Mouse (Mus musculus): ENCODE results near the gene Sorcs2. TPM values are rescaled to one million over a fixed set of nuclear protein-coding genes. Genes with fewer than 3 reads are reported as not detected.

The Sorcs2 gene
- polyA plus RNA-seq, 1 experiment from 2014 or later: 11.1 TPM

GRCm38 (mm10) chr5:36367181-36367610 is 30.7 kb downstream of the Sorcs2 start:
- 69% methylated on average over 3 of the region's 3 CpGs for WGBS
- no peak overlapping the region for H3K27ac ChIP-seq (ENCODE audit: low read length)
- H3K27me3 ChIP-seq (ENCODE audit: insufficient read depth, low read length): no peaks in the 10 kb centered on the region
- H3K4me1 ChIP-seq (ENCODE audit: insufficient read depth, low read length): peaks cover 49% of the 10 kb centered on the region
- H3K9me3 ChIP-seq (ENCODE audit: low read length): no peaks in the 10 kb centered on the region
- no peak overlapping the region for H3K4me2 ChIP-seq (replicated peaks; ENCODE audit: low read depth, low read length)
- no peak overlapping the region for H3K4me3 ChIP-seq (ENCODE audit: low read length)
- H3K9ac ChIP-seq (replicated peaks; ENCODE audit: low read length): no peak overlapping the region
- ATAC-seq (ENCODE audit: low FRiP score, low TSS enrichment): no peak
- no peaks in the 10 kb centered on the region for H3K36me3 ChIP-seq (ENCODE audit: insufficient read depth, low read length)

GRCm38 (mm10) chr5:36361749-36362148 is 36.2 kb downstream of the Sorcs2 start:
- no peak overlapping the region for H3K27ac ChIP-seq (ENCODE audit: low read length)
- H3K4me2 ChIP-seq (replicated peaks; ENCODE audit: low read depth, low read length): no peak overlapping the region
- H3K9ac ChIP-seq (replicated peaks; ENCODE audit: low read length): no peak overlapping the region
- H3K4me3 ChIP-seq (ENCODE audit: low read length): no peak overlapping the region
- ATAC-seq (ENCODE audit: low FRiP score, low TSS enrichment): no peak
- 64% methylated on average over 7 of the region's 7 CpGs for WGBS
- H3K4me1 ChIP-seq (ENCODE audit: insufficient read depth, low read length): peaks cover 40% of the 10 kb centered on the region
- H3K9me3 ChIP-seq (ENCODE audit: low read length): no peaks in the 10 kb centered on the region
- H3K36me3 ChIP-seq (ENCODE audit: insufficient read depth, low read length): no peaks in the 10 kb centered on the region
- H3K27me3 ChIP-seq (ENCODE audit: insufficient read depth, low read length): no peaks in the 10 kb centered on the region

- WGBS: 66% methylated on average over 7 of the region's 7 CpGs
- H3K27me3 ChIP-seq (ENCODE audit: insufficient read depth, low read length): no peaks in the 10 kb centered on the region
- H3K9me3 ChIP-seq (ENCODE audit: low read length): no peaks in the 10 kb centered on the region
- H3K4me2 ChIP-seq (replicated peaks; ENCODE audit: low read depth, low read length): no peak overlapping the region
- H3K27ac ChIP-seq (ENCODE audit: low read length): peak overlapping the region; percentile 54
- H3K36me3 ChIP-seq (ENCODE audit: insufficient read depth, low read length): no peaks in the 10 kb centered on the region
- no peak overlapping the region for H3K9ac ChIP-seq (replicated peaks; ENCODE audit: low read length)
- H3K4me1 ChIP-seq (ENCODE audit: insufficient read depth, low read length): peaks cover 40% of the 10 kb centered on the region
- ATAC-seq (ENCODE audit: low FRiP score, low TSS enrichment): no peak
- no peak overlapping the region for H3K4me3 ChIP-seq (ENCODE audit: low read length)
Observed at GRCm38 (mm10) chr5:36360343-36360742, 37.6 kb downstream of the Sorcs2 start.

GRCm38 (mm10) chr5:36359535-36360243 is 38.2 kb downstream of the Sorcs2 start:
- no peaks in the 10 kb centered on the region for H3K36me3 ChIP-seq (ENCODE audit: insufficient read depth, low read length)
- H3K4me2 ChIP-seq (replicated peaks; ENCODE audit: low read depth, low read length): no peak overlapping the region
- H3K9ac ChIP-seq (replicated peaks; ENCODE audit: low read length): no peak overlapping the region
- peak overlapping the region; percentile 54 for H3K27ac ChIP-seq (ENCODE audit: low read length)
- H3K4me3 ChIP-seq (ENCODE audit: low read length): no peak overlapping the region
- no peaks in the 10 kb centered on the region for H3K27me3 ChIP-seq (ENCODE audit: insufficient read depth, low read length)
- H3K9me3 ChIP-seq (ENCODE audit: low read length): no peaks in the 10 kb centered on the region
- peaks cover 40% of the 10 kb centered on the region for H3K4me1 ChIP-seq (ENCODE audit: insufficient read depth, low read length)
- peak; percentile 44; the same call in 1 of the 2 replicates for ATAC-seq (ENCODE audit: low FRiP score, low TSS enrichment)
- 43% methylated on average over 5 of the region's 5 CpGs for WGBS

GRCm38 (mm10) chr5:36358161-36358560 is 39.8 kb downstream of the Sorcs2 start:
- H3K4me2 ChIP-seq (replicated peaks; ENCODE audit: low read depth, low read length): no peak overlapping the region
- H3K9me3 ChIP-seq (ENCODE audit: low read length): no peaks in the 10 kb centered on the region
- no peaks in the 10 kb centered on the region for H3K27me3 ChIP-seq (ENCODE audit: insufficient read depth, low read length)
- H3K36me3 ChIP-seq (ENCODE audit: insufficient read depth, low read length): no peaks in the 10 kb centered on the region
- no peak overlapping the region for H3K27ac ChIP-seq (ENCODE audit: low read length)
- WGBS: 69% methylated on average over 4 of the region's 4 CpGs
- H3K4me3 ChIP-seq (ENCODE audit: low read length): no peak overlapping the region
- no peak for ATAC-seq (ENCODE audit: low FRiP score, low TSS enrichment)
- H3K4me1 ChIP-seq (ENCODE audit: insufficient read depth, low read length): peaks cover 36% of the 10 kb centered on the region
- no peak overlapping the region for H3K9ac ChIP-seq (replicated peaks; ENCODE audit: low read length)

- H3K27ac ChIP-seq (ENCODE audit: low read length): no peak overlapping the region
- peaks cover 24% of the 10 kb centered on the region for H3K4me1 ChIP-seq (ENCODE audit: insufficient read depth, low read length)
- no peak overlapping the region for H3K4me2 ChIP-seq (replicated peaks; ENCODE audit: low read depth, low read length)
- H3K4me3 ChIP-seq (ENCODE audit: low read length): no peak overlapping the region
- H3K27me3 ChIP-seq (ENCODE audit: insufficient read depth, low read length): no peaks in the 10 kb centered on the region
- no peaks in the 10 kb centered on the region for H3K36me3 ChIP-seq (ENCODE audit: insufficient read depth, low read length)
- H3K9ac ChIP-seq (replicated peaks; ENCODE audit: low read length): no peak overlapping the region
- no peak for ATAC-seq (ENCODE audit: low FRiP score, low TSS enrichment)
- H3K9me3 ChIP-seq (ENCODE audit: low read length): no peaks in the 10 kb centered on the region
- 39% methylated on average over 4 of the region's 4 CpGs for WGBS
Observed at GRCm38 (mm10) chr5:36356659-36357058, 41.3 kb downstream of the Sorcs2 start.

GRCm38 (mm10) chr5:36355683-36356082 is 42.3 kb downstream of the Sorcs2 start:
- Histone ChIP-seq H3K4me1 (ENCODE audit: insufficient read depth, low read length) (peaks cover 21% of the 10 kb centered on the region), H3K9ac (replicated peaks; ENCODE audit: low read length) (no peak overlapping the region), H3K27me3 (ENCODE audit: insufficient read depth, low read length) (no peaks in the 10 kb centered on the region), H3K9me3 (ENCODE audit: low read length) (no peaks in the 10 kb centered on the region), H3K36me3 (ENCODE audit: insufficient read depth, low read length) (no peaks in the 10 kb centered on the region), H3K4me3 (ENCODE audit: low read length) (no peak overlapping the region), H3K27ac (ENCODE audit: low read length) (no peak overlapping the region), H3K4me2 (replicated peaks; ENCODE audit: low read depth, low read length) (no peak overlapping the region)
- WGBS: 80% methylated on average over 3 of the region's 3 CpGs
- ATAC-seq (ENCODE audit: low FRiP score, low TSS enrichment): no peak

GRCm38 (mm10) chr5:36353679-36354078 is 44.3 kb downstream of the Sorcs2 start:
- no peaks in the 10 kb centered on the region for H3K36me3 ChIP-seq (ENCODE audit: insufficient read depth, low read length)
- ATAC-seq (ENCODE audit: low FRiP score, low TSS enrichment): no peak
- no peaks in the 10 kb centered on the region for H3K9me3 ChIP-seq (ENCODE audit: low read length)
- WGBS: 87% methylated on average over 6 of the region's 6 CpGs
- no peak overlapping the region for H3K27ac ChIP-seq (ENCODE audit: low read length)
- peaks cover 2% of the 10 kb centered on the region for H3K4me1 ChIP-seq (ENCODE audit: insufficient read depth, low read length)
- H3K9ac ChIP-seq (replicated peaks; ENCODE audit: low read length): no peak overlapping the region
- no peaks in the 10 kb centered on the region for H3K27me3 ChIP-seq (ENCODE audit: insufficient read depth, low read length)
- H3K4me3 ChIP-seq (ENCODE audit: low read length): no peak overlapping the region
- no peak overlapping the region for H3K4me2 ChIP-seq (replicated peaks; ENCODE audit: low read depth, low read length)

GRCm38 (mm10) chr5:36353194-36353593 is 44.7 kb downstream of the Sorcs2 start:
- Histone ChIP-seq H3K4me2 (replicated peaks; ENCODE audit: low read depth, low read length) (no peak overlapping the region), H3K27me3 (ENCODE audit: insufficient read depth, low read length) (no peaks in the 10 kb centered on the region), H3K27ac (ENCODE audit: low read length) (no peak overlapping the region), H3K9ac (replicated peaks; ENCODE audit: low read length) (no peak overlapping the region), H3K9me3 (ENCODE audit: low read length) (no peaks in the 10 kb centered on the region), H3K36me3 (ENCODE audit: insufficient read depth, low read length) (no peaks in the 10 kb centered on the region), H3K4me3 (ENCODE audit: low read length) (no peak overlapping the region), H3K4me1 (ENCODE audit: insufficient read depth, low read length) (no peaks in the 10 kb centered on the region; the same call in 1 of the 2 replicates)
- no peak for ATAC-seq (ENCODE audit: low FRiP score, low TSS enrichment)
- WGBS: 89% methylated on average over 2 of the region's 2 CpGs

- Histone ChIP-seq H3K9me3 (ENCODE audit: low read length) (no peaks in the 10 kb centered on the region), H3K4me2 (replicated peaks; ENCODE audit: low read depth, low read length) (no peak overlapping the region)
Observed at GRCm38 (mm10) chr5:36346698-36347097, 51.2 kb downstream of the Sorcs2 start.

More at GRCm38 (mm10) chr5:36346698-36347097, 51.2 kb downstream of the Sorcs2 start:
- WGBS: 89% methylated on average over 4 of the region's 4 CpGs
- Histone ChIP-seq H3K9ac (replicated peaks; ENCODE audit: low read length) (no peak overlapping the region), H3K4me1 (ENCODE audit: insufficient read depth, low read length) (no peaks in the 10 kb centered on the region), H3K27ac (ENCODE audit: low read length) (no peak overlapping the region), H3K4me3 (ENCODE audit: low read length) (no peak overlapping the region), H3K36me3 (ENCODE audit: insufficient read depth, low read length) (no peaks in the 10 kb centered on the region), H3K27me3 (ENCODE audit: insufficient read depth, low read length) (no peaks in the 10 kb centered on the region)
- no peak for ATAC-seq (ENCODE audit: low FRiP score, low TSS enrichment)
